Mouse (Mus musculus): ENCODE measurements around the gene B4galt7. TPM values are rescaled to one million over a fixed set of nuclear protein-coding genes. Genes with fewer than 3 reads are reported as not detected.

B4galt7 gene
- total RNA-seq (2023): 10 to 100 TPM; 22.3 to 27.8 TPM

DNA sequence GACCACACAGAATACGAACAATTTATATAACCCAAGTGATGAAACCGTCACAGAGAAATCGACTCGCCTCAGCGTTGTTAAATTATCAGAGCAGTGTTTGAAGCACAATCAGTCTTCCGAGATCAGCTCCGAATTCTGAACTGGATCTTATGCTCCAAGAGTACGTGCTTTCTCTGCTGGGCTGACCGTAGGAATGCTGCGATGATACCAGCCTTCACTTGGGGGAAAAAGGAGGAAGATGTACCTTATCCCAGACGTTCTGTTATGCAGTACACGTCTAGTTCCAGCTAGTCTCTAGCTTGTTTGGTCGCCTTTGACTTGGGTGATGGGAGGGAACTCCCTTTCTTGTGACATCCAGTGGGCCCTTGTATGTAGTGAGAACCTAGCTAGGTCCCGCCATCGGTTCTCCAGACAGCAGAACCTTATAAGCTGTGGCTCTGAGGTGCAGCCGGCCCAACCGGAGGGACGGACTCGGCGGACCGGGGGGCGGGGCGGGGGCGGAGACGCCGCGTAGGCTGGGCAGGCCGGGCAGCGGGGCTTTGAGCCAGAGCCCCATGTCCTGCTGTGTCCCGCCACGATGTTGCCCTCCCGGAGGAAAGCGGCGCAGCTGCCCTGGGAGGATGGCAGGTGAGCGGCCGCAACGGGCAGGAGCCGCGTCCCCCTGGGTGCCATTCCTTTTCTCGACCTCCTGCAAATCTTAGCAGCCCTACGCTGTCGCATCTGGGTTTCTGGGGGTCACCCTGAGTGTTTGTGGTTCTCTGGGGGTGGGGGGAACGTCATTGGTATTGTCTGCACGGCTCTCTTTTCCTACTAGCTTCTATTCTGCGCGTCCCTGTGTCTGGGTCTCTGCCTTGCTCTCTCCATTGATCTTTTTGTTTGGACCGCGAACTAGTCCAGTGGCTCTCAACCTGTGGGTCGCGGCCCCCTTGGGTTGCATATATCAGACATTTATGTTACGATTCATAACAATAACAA is at the start of gene B4galt7:
Gene B4galt7, plus strand, starts transcription at position 331 of the 975 bp plus-strand sequence.

DNA sequence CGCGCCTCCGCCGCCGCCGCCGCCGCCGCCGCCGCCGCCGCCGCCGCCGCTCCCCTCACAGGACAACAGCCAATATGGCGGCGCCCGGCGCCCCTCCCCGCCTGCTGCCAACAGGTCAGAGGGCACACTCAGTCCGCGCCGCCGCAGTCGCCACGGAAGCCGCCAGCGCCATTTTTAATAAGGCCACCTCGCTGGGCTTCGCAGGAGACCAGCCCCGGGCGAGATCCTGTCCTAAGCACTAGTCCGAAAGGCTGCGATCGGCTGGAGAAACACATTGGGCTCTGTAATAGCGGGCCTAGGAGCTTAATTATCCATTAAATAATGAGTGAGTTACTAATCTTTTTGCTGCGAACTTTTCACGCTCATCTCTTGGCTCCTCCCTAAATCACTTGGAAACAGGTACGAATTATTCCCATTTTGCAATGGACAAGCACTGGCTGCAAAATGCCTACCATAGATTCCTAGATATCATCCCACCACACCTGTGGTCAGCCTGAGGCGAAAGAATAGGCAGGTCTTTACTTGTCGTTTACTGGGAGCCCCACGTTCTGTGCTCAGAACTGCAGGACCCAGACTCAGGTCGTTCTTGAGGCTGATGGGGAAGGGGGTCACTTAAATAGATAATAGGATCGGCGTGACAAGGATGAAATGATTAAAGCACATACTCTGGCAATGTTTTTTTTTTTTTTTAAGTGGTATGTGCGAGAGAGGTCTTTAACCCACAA is 28.5 kb upstream of the B4galt7 start, which contains the start of gene Fam193b:
Gene Fam193b, minus strand, starts transcription at position 94 of the 725 bp plus-strand sequence.

DNA sequence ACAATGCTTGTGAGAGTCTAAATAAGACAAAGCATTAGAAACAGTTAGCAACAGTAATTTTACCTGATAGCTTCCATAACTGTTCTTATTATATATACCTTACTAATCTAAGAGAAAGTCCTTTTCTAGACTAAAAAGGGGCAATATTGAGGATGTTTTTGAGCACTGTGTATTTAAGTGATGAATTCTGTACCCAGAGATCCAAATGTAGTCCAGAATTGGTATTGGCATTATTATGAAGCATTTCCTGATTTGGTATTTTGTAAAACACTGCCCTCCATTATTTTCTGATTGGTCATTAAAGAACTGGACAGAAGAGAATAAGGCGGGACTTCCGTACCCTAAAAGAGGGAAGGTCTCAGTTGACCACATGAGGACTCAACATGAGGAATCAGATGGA is 26.3 kb upstream of the B4galt7 start, which contains the start of gene Tmed9:
Gene Tmed9, plus strand, starts transcription at position 301 of the 400 bp plus-strand sequence.

DNA sequence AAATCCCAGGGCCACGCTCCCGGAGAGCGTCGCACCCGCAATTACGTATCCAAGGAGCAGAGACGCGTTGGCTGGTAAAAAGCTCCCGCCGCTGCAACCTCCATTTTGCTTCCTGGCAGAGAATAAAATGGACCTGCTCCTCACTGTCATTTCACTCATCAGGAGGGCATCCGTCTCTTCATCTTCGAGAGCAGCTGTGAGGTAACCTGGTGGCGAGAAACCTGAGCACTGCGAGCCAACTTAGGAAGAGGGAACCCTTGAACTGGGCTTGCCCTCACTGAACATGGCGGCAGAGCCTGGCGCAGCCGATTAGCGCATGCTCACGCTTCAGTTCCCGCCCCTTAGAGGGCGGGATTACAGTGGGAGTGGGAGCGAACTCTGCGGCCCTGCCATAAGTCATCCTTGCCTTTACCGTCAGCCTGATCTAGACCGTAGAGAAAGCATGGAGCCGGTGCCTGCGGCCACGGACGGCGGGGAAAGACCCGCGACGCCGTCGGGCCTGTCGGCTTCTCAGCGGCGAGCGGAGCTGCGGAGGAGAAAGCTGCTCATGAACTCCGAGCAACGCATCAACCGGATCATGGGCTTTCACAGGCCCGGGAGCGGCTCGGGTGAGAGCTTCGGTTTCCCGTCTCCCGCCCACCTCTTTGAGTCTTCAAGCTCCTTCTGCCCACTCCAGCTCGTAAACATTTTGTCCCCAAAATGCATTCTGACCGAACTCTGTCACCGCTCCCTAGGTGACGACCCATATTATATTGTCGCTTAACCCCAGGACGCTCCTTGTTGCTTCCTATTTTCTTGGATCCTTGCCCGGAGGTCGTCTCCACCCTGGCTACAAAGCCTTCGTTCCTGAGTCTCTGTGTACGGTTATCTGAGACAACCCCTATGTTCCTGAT is 23.2 kb downstream of the B4galt7 start, which contains the start of gene Caml:
Gene Caml, plus strand, starts transcription at position 357 of the 893 bp plus-strand sequence.

DNA sequence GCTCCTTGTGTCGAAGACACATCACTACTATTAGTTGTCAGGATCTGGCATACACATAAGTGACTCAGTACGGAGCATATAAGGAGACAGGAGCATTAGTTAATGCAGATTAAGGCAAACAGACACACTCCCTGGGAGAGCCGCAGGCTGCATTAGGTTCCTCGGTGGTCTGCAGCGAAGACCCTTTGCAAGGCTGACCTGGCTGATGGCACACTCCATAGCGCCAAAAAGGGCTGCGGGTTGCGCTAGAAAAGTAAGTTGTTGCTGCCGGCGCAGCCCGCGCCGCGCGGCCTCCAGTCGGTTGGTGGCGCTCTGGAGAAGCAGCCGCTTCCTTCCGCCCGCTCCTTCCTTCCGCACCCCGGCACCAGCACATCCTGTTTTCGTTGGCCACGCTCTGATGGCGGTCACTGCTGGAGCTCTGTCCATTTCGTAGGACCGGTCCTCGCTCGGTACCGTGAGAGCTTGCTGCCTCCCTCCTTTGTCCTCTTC is 35.0 kb downstream of the B4galt7 start, which contains the start of gene Ddx46:
Gene Ddx46, plus strand, starts transcription at position 389 of the 489 bp plus-strand sequence.

Other genes starting within 250 kb of the B4galt7 start
- gene Lman2, start 237.1 kb upstream of the B4galt7 start, total RNA-seq (2023): 100 to 1,000 TPM; 112 to 123 TPM
- gene Rgs14, start 230.2 kb upstream of the B4galt7 start, total RNA-seq (2023): 10 to 100 TPM; 74.5 to 83.7 TPM
- gene Slc34a1, start 201.7 kb upstream of the B4galt7 start, total RNA-seq (2023): 1 to 10 TPM in 1 of 2 experiments, not detected in 1; 1.0 TPM
- not detected for gene Pfn3, start 184.7 kb upstream of the B4galt7 start, total RNA-seq (2023)
- gene F12, start 173.1 kb upstream of the B4galt7 start, total RNA-seq (2023): 1 to 10 TPM; 1.8 to 2.1 TPM
- 100 to 1,000 TPM; 498 to 536 TPM for gene Grk6, start 154.8 kb upstream of the B4galt7 start, total RNA-seq (2023)
- 10 to 100 TPM; 30.1 to 41.2 TPM for gene Prr7, start 135.6 kb upstream of the B4galt7 start, total RNA-seq (2023)
- under 1 TPM in 1 of 2 experiments, not detected in 1; 0.17 TPM for gene Dbn1, start 111.8 kb upstream of the B4galt7 start, total RNA-seq (2023)
- gene Pdlim7, start 86.2 kb upstream of the B4galt7 start, total RNA-seq (2023): 10 to 100 TPM; 29.0 to 33.3 TPM
- 100 to 1,000 TPM; 322 TPM for gene Dok3, start 70.6 kb upstream of the B4galt7 start, total RNA-seq (2023)
- gene Ddx41, start 63.2 kb upstream of the B4galt7 start, total RNA-seq (2023): 100 to 1,000 TPM; 135 to 147 TPM
- gene Fam193b, start 28.8 kb upstream of the B4galt7 start, total RNA-seq (2023): 100 to 1,000 TPM; 148 to 159 TPM
- 10 to 100 TPM; 78.0 to 96.9 TPM for gene Tmed9, start 26.2 kb upstream of the B4galt7 start, total RNA-seq (2023)
- 10 to 100 TPM; 18.0 to 22.7 TPM for gene Caml, start 23.1 kb downstream of the B4galt7 start, total RNA-seq (2023)
- gene Ddx46, start 35.1 kb downstream of the B4galt7 start, total RNA-seq (2023): 100 to 1,000 TPM; 100 to 112 TPM
- 10 to 100 TPM; 26.3 to 27.5 TPM for gene B230219D22Rik, start 93.2 kb downstream of the B4galt7 start, total RNA-seq (2023)
- 10 to 100 TPM; 12.7 to 14.1 TPM for gene Txndc15, start 114.8 kb downstream of the B4galt7 start, total RNA-seq (2023)
- gene Pcbd2, start 127.5 kb downstream of the B4galt7 start, total RNA-seq (2023): 10 to 100 TPM; 30.4 to 33.7 TPM
- gene Catsper3, start 184.7 kb downstream of the B4galt7 start, total RNA-seq (2023): not detected
- not detected for gene Pitx1, start 236.3 kb downstream of the B4galt7 start, total RNA-seq (2023)